Mouse (Mus musculus) intestine, postnatal 0 days (tissue): ENCODE data around the gene 2700049A03Rik. TPM values are rescaled to one million over a fixed set of nuclear protein-coding genes. Genes with fewer than 3 reads are reported as not detected.

Source experiments
- ATAC-seq: fragments of 200-750 bp; cut with Nextera tagmentation; 2 replicates; pipeline ENCODE4 v1.8.0; 2017; ENCODE audit warnings: mild to moderate bottlenecking, moderate TSS enrichment, moderate library complexity
- H3K27ac ChIP-seq: fragments of 300-500 bp; sonication (generic); 2 replicates; pipeline ENCODE4 v1.5.1; 2014; ENCODE audit warnings: mild to moderate bottlenecking, low read depth, low read length, moderate library complexity
- H3K27me3 ChIP-seq: fragments of 300-500 bp; sonication (generic); replicated peaks from 2 replicates; pipeline ENCODE4 v1.6.1; 2014; ENCODE audit warnings: low read length, mixed read lengths; ENCODE audit not compliant: control insufficient read depth, insufficient read depth
- H3K36me3 ChIP-seq: fragments of 300-500 bp; sonication (generic); 2 replicates; pipeline ENCODE4 v1.6.1; 2014; ENCODE audit warnings: mild to moderate bottlenecking, moderate library complexity; ENCODE audit not compliant: control insufficient read depth, insufficient read depth
- H3K4me1 ChIP-seq: fragments of 300-500 bp; sonication (generic); replicated peaks from 2 replicates; pipeline ENCODE4 v1.6.1; 2014; ENCODE audit warnings: antibody characterized with exemption, low read length, mixed read lengths; ENCODE audit not compliant: control insufficient read depth, insufficient read depth
- H3K4me2 ChIP-seq: fragments of 300-500 bp; sonication (generic); replicated peaks from 2 replicates; pipeline ENCODE4 v1.6.1; 2014; ENCODE audit warnings: low read depth, mild to moderate bottlenecking, moderate library complexity
- H3K4me3 ChIP-seq: fragments of 300-500 bp; sonication (generic); 2 replicates; pipeline ENCODE4 v1.5.1; 2014; ENCODE audit warnings: low read depth, low read length
- H3K9ac ChIP-seq: fragments of 300-500 bp; sonication (generic); 2 replicates; pipeline ENCODE4 v1.6.1; 2014; ENCODE audit warnings: mild to moderate bottlenecking, low read depth, low read length
- H3K9me3 ChIP-seq: fragments of 300-500 bp; sonication (generic); 2 replicates; pipeline ENCODE4 v1.6.1; 2016; ENCODE audit warnings: mixed run types; ENCODE audit not compliant: control insufficient read depth
- CTCF ChIP-seq: sonication (generic); IDR thresholded peaks from 2 replicates; pipeline ENCODE4 v1.5.1; 2016; ENCODE audit warnings: low read depth, mild to moderate bottlenecking, control low read depth, antibody characterized with exemption, moderate library complexity
- WGBS: fragments of 180-500 bp; shearing (Covaris S2); extraction: QIAGEN DNeasy Blood & Tissue Kit; methylation state at CpG from one replicate; pipeline ENCODE4 v1.1.7; 2014; 5-methylcytosine and 5-hydroxymethylcytosine counted together
- polyA plus RNA-seq: library from polyadenylated mRNA; unstranded; fragments of >200 nt; fragmentation: Nextera tagmentation; extraction: Ambion mirVana; gene quantifications from 2 replicates; pipeline ENCODE4 v1.2.1, GENCODE M21; 2015

The 2700049A03Rik gene
- polyA plus RNA-seq, 1 experiment from 2014 or later: 2.7 TPM

DNA sequence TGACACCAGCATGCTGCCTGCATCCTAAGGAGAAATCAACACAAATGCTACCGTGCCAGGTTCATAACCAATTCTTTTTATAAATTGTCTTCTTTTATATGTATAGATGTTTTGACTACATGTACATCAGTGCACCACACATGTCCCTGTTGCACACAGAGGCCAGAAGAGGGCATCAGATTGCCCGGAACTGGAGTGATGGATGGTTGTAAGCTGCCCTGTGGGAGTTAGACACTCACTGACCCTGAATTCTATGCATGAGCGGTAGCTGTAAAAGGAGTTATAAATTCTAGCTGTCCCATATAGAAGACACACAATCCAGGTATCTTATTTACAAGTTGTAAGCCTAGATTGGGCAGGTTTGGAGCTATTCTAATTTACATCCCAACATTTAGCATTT lies 67.7 kb downstream of the 2700049A03Rik start:
- Histone ChIP-seq H3K4me1 (no peaks in the 10 kb centered on the region), H3K36me3 (0 out of 2 replicates have a peak, but pooled peaks cover 10% of the 10 kb centered on the region), H3K27ac (no peak overlapping the region), H3K9me3 (no peaks in the 10 kb centered on the region), H3K27me3 (no peaks in the 10 kb centered on the region), H3K4me3 (no peak overlapping the region), H3K4me2 (no peak overlapping the region), H3K9ac (no peak overlapping the region)
- TF ChIP-seq CTCF: no peak; the same call in 1 of the 2 replicates
- 90% methylated on average over 3 of the region's 3 CpGs for WGBS
- ATAC-seq: no peak

DNA sequence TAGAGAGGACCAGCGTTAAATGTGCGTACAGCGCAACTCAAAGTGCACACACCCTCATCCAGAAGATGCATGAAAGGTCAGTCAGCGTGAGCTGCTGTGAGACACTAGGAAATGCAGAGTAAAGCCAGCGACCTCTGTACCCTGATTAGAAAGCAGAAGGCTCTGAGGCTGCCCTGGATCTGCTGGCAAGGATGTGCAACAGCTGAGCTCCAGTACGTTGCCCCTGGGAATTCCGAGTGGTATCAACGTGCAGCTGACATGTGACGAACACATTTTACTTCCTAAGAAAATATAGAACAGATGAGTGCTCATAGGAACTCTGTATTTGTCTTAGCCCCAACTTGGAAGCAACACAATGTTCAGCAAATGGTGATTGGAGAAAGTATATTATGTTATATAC lies 80.5 kb downstream of the 2700049A03Rik start:
- TF ChIP-seq CTCF: no peak
- Histone ChIP-seq H3K4me1 (no peaks in the 10 kb centered on the region), H3K4me2 (no peak overlapping the region), H3K27me3 (no peaks in the 10 kb centered on the region), H3K9me3 (no peaks in the 10 kb centered on the region), H3K4me3 (no peak overlapping the region), H3K36me3 (peaks cover 11% of the 10 kb centered on the region; the same call in 1 of the 2 replicates), H3K9ac (no peak overlapping the region), H3K27ac (no peak overlapping the region)
- 74% methylated on average over 9 of the region's 9 CpGs for WGBS
- no peak for ATAC-seq

- Histone ChIP-seq H3K9ac (no peak overlapping the region), H3K36me3 (peaks cover 11% of the 10 kb centered on the region; the same call in 1 of the 2 replicates), H3K27me3 (no peaks in the 10 kb centered on the region), H3K4me2 (no peak overlapping the region), H3K4me1 (no peaks in the 10 kb centered on the region), H3K4me3 (no peak overlapping the region), H3K27ac (no peak overlapping the region), H3K9me3 (no peaks in the 10 kb centered on the region)
- no peak for ATAC-seq
- TF ChIP-seq CTCF: no peak
- WGBS: 70% methylated on average over 6 of the region's 6 CpGs
Measured at GRCm38 (mm10) chr12:71217866-71218522, 81.3 kb downstream of the 2700049A03Rik start.

GRCm38 (mm10) chr12:71222761-71223160 lies 86.1 kb downstream of the 2700049A03Rik start:
- ATAC-seq: no peak
- Histone ChIP-seq H3K9me3 (no peaks in the 10 kb centered on the region), H3K4me3 (no peak overlapping the region), H3K4me2 (no peak overlapping the region), H3K27me3 (no peaks in the 10 kb centered on the region), H3K9ac (no peak overlapping the region), H3K36me3 (peaks cover 14% of the 10 kb centered on the region; the same call in 1 of the 2 replicates), H3K4me1 (no peaks in the 10 kb centered on the region), H3K27ac (no peak overlapping the region)
- TF ChIP-seq CTCF: no peak
- 92% methylated on average over 6 of the region's 6 CpGs for WGBS

GRCm38 (mm10) chr12:71227769-71228168 lies 91.1 kb downstream of the 2700049A03Rik start:
- Histone ChIP-seq H3K27ac (no peak overlapping the region), H3K4me3 (no peak overlapping the region), H3K4me2 (no peak overlapping the region), H3K36me3 (peaks cover 3% of the 10 kb centered on the region), H3K9me3 (no peaks in the 10 kb centered on the region), H3K4me1 (no peaks in the 10 kb centered on the region), H3K27me3 (no peaks in the 10 kb centered on the region), H3K9ac (no peak overlapping the region)
- 65% methylated on average over 4 of the region's 4 CpGs for WGBS
- no peak for TF ChIP-seq CTCF
- no peak for ATAC-seq

GRCm38 (mm10) chr12:71228925-71229649 lies 92.4 kb downstream of the 2700049A03Rik start:
- no peaks in the 10 kb centered on the region for H3K27me3 ChIP-seq
- H3K4me2 ChIP-seq: no peak overlapping the region
- no peaks in the 10 kb centered on the region for H3K4me1 ChIP-seq
- H3K36me3 ChIP-seq: peaks cover 2% of the 10 kb centered on the region
- H3K9ac ChIP-seq: no peak overlapping the region
- no peak for ATAC-seq
- TF ChIP-seq CTCF: no peak
- no peak overlapping the region for H3K27ac ChIP-seq
- H3K4me3 ChIP-seq: no peak overlapping the region
- H3K9me3 ChIP-seq: no peaks in the 10 kb centered on the region
- WGBS: 62% methylated on average over 10 of the region's 10 CpGs
